Mouse (Mus musculus): ENCODE results near the gene Coasy. TPM values are rescaled to one million over a fixed set of nuclear protein-coding genes. Genes with fewer than 3 reads are reported as not detected.
A peak's percentile ranks its signal among the peaks of the same experiment; 100 is the strongest.

The Coasy gene
- polyA plus RNA-seq, 1 experiment from 2014 or later = 26.8 TPM

- peak; percentile 83 for DNase-seq (ENCODE audit: low spot score)
- Histone ChIP-seq H3K4me2 (replicated peaks; ENCODE audit: low read depth) (no peak overlapping the region), H3K9ac (ENCODE audit: low read length) (peak overlapping the region; percentile 47), H3K27ac (replicated peaks) (peak overlapping the region; percentile 94), H3K4me3 (ENCODE audit: low read depth, low read length) (no peak overlapping the region), H3K9me3 (ENCODE audit: control insufficient read depth, low read length) (no peaks in the 10 kb centered on the region), H3K27me3 (ENCODE audit: control insufficient read depth, insufficient read depth, low read length) (no peaks in the 10 kb centered on the region), H3K36me3 (ENCODE audit: control insufficient read depth, insufficient read depth, low read length) (0 out of 2 replicates have a peak, but pooled peaks cover 3% of the 10 kb centered on the region), H3K4me1 (replicated peaks; ENCODE audit: control insufficient read depth, insufficient read depth) (peaks cover 21% of the 10 kb centered on the region)
- ATAC-seq (ENCODE audit: low FRiP score, low TSS enrichment) = peak; percentile 68
- TF ChIP-seq EP300 (optimal IDR thresholded peaks at IDR 0.05) = no peak
- 11% methylated on average over 12 of the region's 12 CpGs for WGBS
These were observed 18.6 kb upstream of the Coasy start for GRCm38 (mm10) chr11:101063676-101064327.

- no peak overlapping the region for H3K4me2 ChIP-seq (replicated peaks; ENCODE audit: low read depth)
- no peak overlapping the region for H3K9ac ChIP-seq (ENCODE audit: low read length)
- TF ChIP-seq CTCF (IDR thresholded peaks at IDR 0.05; ENCODE audit: low read depth) (no peak), EP300 (optimal IDR thresholded peaks at IDR 0.05) (no peak)
- WGBS = 62% methylated on average over 4 of the region's 4 CpGs
- 0 out of 2 replicates have a peak, but pooled peaks cover 3% of the 10 kb centered on the region for H3K36me3 ChIP-seq (ENCODE audit: control insufficient read depth, insufficient read depth, low read length)
- H3K9me3 ChIP-seq (ENCODE audit: control insufficient read depth, low read length) = no peaks in the 10 kb centered on the region
- H3K27ac ChIP-seq (replicated peaks) = peak overlapping the region; percentile 94
- DNase-seq (ENCODE audit: low spot score) (no peak), ATAC-seq (ENCODE audit: low FRiP score, low TSS enrichment) (no peak)
- H3K4me1 ChIP-seq (replicated peaks; ENCODE audit: control insufficient read depth, insufficient read depth) = peaks cover 21% of the 10 kb centered on the region
- H3K4me3 ChIP-seq (ENCODE audit: low read depth, low read length) = no peak overlapping the region
- no peaks in the 10 kb centered on the region for H3K27me3 ChIP-seq (ENCODE audit: control insufficient read depth, insufficient read depth, low read length)
These were observed 17.9 kb upstream of the Coasy start for GRCm38 (mm10) chr11:101064462-101064861.

DNA sequence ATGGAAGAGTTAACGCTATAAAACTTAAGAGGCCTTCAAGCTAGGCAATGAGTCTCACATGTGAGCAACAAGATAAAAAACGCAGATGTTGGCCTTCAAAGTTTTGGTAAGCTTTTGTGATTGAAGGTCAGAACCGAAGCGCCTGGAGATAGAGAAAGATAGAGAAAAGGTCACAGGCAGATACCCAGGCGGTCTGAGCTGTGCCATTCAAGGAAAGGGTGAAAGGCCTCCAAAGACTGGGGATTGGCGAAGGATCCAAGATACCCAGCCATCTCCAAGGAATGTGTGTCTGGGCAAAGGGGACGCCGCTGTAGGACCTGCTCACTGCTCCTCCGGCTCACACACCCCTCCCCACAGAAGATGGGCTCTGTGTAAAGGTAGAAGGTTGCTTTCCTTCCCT, 17.4 kb upstream of the Coasy start:
- Histone ChIP-seq H3K27ac (replicated peaks) (peak overlapping the region; percentile 31; the same call in 1 of the 2 replicates), H3K4me2 (replicated peaks; ENCODE audit: low read depth) (no peak overlapping the region), H3K36me3 (ENCODE audit: control insufficient read depth, insufficient read depth, low read length) (0 out of 2 replicates have a peak, but pooled peaks cover 3% of the 10 kb centered on the region), H3K27me3 (ENCODE audit: control insufficient read depth, insufficient read depth, low read length) (no peaks in the 10 kb centered on the region), H3K4me1 (replicated peaks; ENCODE audit: control insufficient read depth, insufficient read depth) (peaks cover 21% of the 10 kb centered on the region), H3K9ac (ENCODE audit: low read length) (no peak overlapping the region), H3K4me3 (ENCODE audit: low read depth, low read length) (no peak overlapping the region), H3K9me3 (ENCODE audit: control insufficient read depth, low read length) (no peaks in the 10 kb centered on the region)
- 86% methylated on average over 9 of the region's 9 CpGs for WGBS
- TF ChIP-seq EP300 (optimal IDR thresholded peaks at IDR 0.05) (no peak), CTCF (IDR thresholded peaks at IDR 0.05; ENCODE audit: low read depth) (no peak)
- ATAC-seq (ENCODE audit: low FRiP score, low TSS enrichment) (no peak), DNase-seq (ENCODE audit: low spot score) (no peak)

DNA sequence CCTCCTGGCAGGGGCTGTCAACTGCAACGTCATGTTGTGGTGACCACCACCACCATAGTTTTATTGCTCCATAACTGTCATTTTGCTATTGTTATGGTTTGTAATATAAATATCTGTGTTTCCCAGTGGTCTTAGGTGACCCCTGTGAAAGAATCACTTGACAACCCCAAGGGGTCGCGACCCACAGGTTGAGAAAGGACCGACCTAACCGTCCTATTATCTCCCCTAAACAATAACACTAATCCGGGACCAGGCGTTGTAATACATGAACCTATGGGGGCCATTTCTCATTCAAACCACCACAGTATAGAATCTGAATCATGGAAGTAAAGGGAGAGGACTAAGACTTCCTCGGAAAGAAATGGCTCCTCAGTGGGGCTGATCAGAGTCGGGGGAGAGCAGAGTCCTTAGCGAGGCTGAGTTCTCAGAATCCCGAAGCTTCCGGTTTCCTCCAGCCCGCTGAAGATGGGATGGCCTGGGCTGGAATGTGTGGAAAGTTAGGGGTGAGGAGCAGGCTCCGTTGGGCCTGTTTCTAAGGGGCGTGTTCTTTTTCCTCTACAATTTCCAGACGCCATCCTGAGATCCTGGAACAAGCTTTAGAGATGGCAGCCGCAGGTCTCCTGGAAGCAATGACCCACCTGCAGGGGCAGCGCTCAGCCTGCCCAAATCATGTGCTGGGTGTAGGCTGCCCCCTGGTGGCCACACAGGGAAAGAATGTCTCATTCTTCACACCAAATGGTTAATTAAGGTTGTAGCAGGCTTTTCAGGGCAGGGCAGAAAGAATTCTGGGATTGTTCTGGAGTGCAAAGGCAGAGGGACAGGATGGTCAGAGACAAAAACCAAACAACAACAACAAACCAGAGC, 15.6 kb upstream of the Coasy start:
- H3K4me1 ChIP-seq (replicated peaks; ENCODE audit: control insufficient read depth, insufficient read depth) = peaks cover 21% of the 10 kb centered on the region
- H3K4me3 ChIP-seq (ENCODE audit: low read depth, low read length) = peak overlapping the region; percentile 15; the same call in 1 of the 2 replicates
- peak overlapping the region; percentile 48 for H3K4me2 ChIP-seq (replicated peaks; ENCODE audit: low read depth)
- no peaks in the 10 kb centered on the region for H3K9me3 ChIP-seq (ENCODE audit: control insufficient read depth, low read length)
- peak overlapping the region; percentile 38; the same call in 1 of the 2 replicates for H3K9ac ChIP-seq (ENCODE audit: low read length)
- H3K36me3 ChIP-seq (ENCODE audit: control insufficient read depth, insufficient read depth, low read length) = peaks cover 3% of the 10 kb centered on the region; the same call in 1 of the 2 replicates
- H3K27ac ChIP-seq (replicated peaks) = peak overlapping the region; percentile 79
- TF ChIP-seq CTCF (IDR thresholded peaks at IDR 0.05; ENCODE audit: low read depth) = peak; percentile 100
- TF ChIP-seq EP300 (optimal IDR thresholded peaks at IDR 0.05) = no peak
- ATAC-seq (ENCODE audit: low FRiP score, low TSS enrichment) (peak; percentile 13; the same call in 1 of the 2 replicates), DNase-seq (ENCODE audit: low spot score) (peak; percentile 89)
- no peaks in the 10 kb centered on the region for H3K27me3 ChIP-seq (ENCODE audit: control insufficient read depth, insufficient read depth, low read length)
- WGBS = 13% methylated on average over 18 of the region's 18 CpGs

DNA sequence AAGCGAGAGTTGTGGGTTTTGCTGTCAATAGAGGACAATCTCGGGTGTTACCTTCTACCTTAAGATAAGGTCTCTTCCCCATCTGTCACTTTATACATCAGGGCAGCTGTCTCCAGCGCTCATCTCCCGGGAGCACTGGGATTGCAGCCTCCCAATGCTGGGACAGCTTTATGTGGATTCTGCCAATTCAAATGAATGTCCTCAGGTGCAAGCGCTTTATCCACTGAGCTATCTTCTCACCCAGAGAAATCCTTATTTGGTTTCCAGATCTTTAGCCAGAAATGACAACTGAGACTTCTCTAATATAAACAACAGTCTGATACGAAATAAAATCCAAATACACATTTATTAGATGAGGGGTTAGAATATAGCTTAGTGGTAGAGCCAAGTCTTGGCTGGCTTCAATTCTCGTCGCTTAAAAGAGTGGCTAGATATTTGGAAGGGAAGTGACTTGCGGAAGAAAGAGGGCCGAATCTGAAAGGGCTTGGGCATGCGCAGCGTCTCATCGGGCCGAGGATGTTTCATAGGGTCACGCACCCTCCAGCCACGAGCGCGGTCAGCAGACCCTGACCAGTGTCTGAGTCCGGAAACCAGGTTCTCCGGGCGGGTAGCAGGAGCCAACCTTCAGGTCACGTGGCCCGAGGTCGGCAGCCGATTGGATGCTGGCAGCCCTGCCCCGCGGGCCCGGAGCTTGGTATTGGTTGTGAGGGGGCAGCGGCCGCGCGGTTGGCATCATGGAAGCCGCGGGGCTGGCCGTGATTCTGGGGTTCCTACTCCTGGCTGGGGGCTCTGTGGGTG, 12.8 kb upstream of the Coasy start, which contains the start of gene Naglu:
Naglu (plus strand) TSS at position 622 of the 798 bp plus-strand sequence.
- WGBS = 3% methylated on average over 35 of the region's 35 CpGs
- H3K9ac ChIP-seq (ENCODE audit: low read length) = peak within 1 kb of the TSS; percentile 75
- no peaks in the 10 kb centered on the region; the same call in 1 of the 2 replicates for H3K36me3 ChIP-seq (ENCODE audit: control insufficient read depth, insufficient read depth, low read length)
- H3K9me3 ChIP-seq (ENCODE audit: control insufficient read depth, low read length) = no peaks in the 10 kb centered on the region
- peak within 1 kb of the TSS; percentile 61 for H3K27ac ChIP-seq (replicated peaks)
- ATAC-seq (ENCODE audit: low FRiP score, low TSS enrichment) (peak; percentile 85), DNase-seq (ENCODE audit: low spot score) (peak; percentile 96)
- H3K4me1 ChIP-seq (replicated peaks; ENCODE audit: control insufficient read depth, insufficient read depth) = peaks cover 1% of the 10 kb centered on the region; the same call in 1 of the 2 replicates
- H3K4me2 ChIP-seq (replicated peaks; ENCODE audit: low read depth) = peak within 1 kb of the TSS; percentile 99
- H3K4me3 ChIP-seq (ENCODE audit: low read depth, low read length) = peak within 1 kb of the TSS; percentile 73
- no peak for TF ChIP-seq EP300 (optimal IDR thresholded peaks at IDR 0.05)
- TF ChIP-seq CTCF (IDR thresholded peaks at IDR 0.05; ENCODE audit: low read depth) = no peak; the same call in 1 of the 2 replicates
- no peaks in the 10 kb centered on the region for H3K27me3 ChIP-seq (ENCODE audit: control insufficient read depth, insufficient read depth, low read length)
